In genomic region chr2:153397790-153398515, GRCm38 (mm10) we compare ENCODE assay signal across 16 mouse cellular contexts.
"Had no signal": no experiment of that assay in that cellular context is flagged by ENCODE, and none has a peak within 500 bp of the region (broad histone marks: within the 10 kb centered on the region; RNA-seq: fewer than 3 reads in every experiment).

No protein-coding gene starts in this region.

- H3K4me3 ChIP-seq: limb, embryonic 12.5 days; limb, embryonic 15.5 days; lung, embryonic 15.5 days; megakaryocyte, embryonic 14.5 days had no signal

- H3K27me3 ChIP-seq: limb, embryonic 12.5 days; limb, embryonic 15.5 days; lung, embryonic 15.5 days; megakaryocyte, embryonic 14.5 days had no signal

- H3K27ac ChIP-seq: limb, embryonic 12.5 days; limb, embryonic 15.5 days; liver, embryonic 14.5 days; lung, embryonic 15.5 days had no signal

- H3K4me2 ChIP-seq: limb, embryonic 12.5 days; limb, embryonic 15.5 days; liver, embryonic 11.5 days; lung, embryonic 15.5 days; midbrain, embryonic 11.5 days had no signal

- H3K9ac ChIP-seq: limb, embryonic 12.5 days; limb, embryonic 15.5 days; liver, embryonic 14.5 days; liver, postnatal 0 days; lung, embryonic 15.5 days had no signal

- ATAC-seq: liver, postnatal 0 days had no signal

- H3K4me1 ChIP-seq: limb, embryonic 12.5 days; limb, embryonic 15.5 days; lung, embryonic 15.5 days had no signal

- DNase-seq: kidney, postnatal 14 days; left cerebral cortex, postnatal 4 days; liver, postnatal 0 days; lung, postnatal 10 days; lung, postnatal 36 days; midbrain, embryonic 14.5 days; thymus, adult 2 months; thymus, postnatal 14 days; thymus, postnatal 4 days had no signal

- H3K9me3 ChIP-seq: limb, embryonic 15.5 days; lung, embryonic 15.5 days had no signal
